Mouse (Mus musculus) c-Kit-positive CD71-positive TER-119-negative erythroid progenitor cells, embryonic 14.5 days (primary cell): ENCODE measurements around the gene Lig1.
"Not testable (repeated sequence)": the region's sequence is repeated elsewhere in the genome, so short reads cannot be mapped to it uniquely, and the experiment has no call there.

ENCODE experiments used
- DNase-seq: peaks from one replicate; pipeline ENCODE4 v3.0.0-alpha.2; 2013; ENCODE audit warnings: low read depth

Lig1 gene

GRCm38 (mm10) chr7:13277081-13277480 is at the start of gene Lig1:
Gene Lig1 (plus strand): TSS chr7:13277283.
- no peak for DNase-seq

GRCm38 (mm10) chr7:13260746-13261700 is 16.1 kb upstream of the Lig1 start:
- DNase-seq = no peak

GRCm38 (mm10) chr7:13263851-13264250 is 13.2 kb upstream of the Lig1 start:
- no peak for DNase-seq

DNA sequence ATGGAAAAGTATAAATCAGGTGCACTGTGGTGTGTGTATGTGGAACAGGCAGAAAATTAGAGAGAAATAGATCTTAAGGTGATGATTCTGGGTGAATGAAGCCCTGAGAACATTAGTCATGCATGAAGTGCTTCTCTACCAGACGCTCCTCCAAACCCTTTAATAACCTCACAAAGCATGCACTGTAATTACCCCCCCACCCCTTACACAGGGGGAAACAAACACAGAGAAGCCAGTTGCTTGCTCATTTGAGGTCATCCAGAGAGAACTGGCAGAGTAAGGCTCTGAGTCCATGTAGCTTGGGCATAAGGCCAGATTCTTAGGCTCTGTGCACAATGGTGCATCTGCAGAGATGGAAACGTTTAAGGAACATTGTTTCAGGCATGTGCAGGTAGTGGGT is 12.7 kb upstream of the Lig1 start:
- no peak for DNase-seq

GRCm38 (mm10) chr7:13268749-13269260 is 8.3 kb upstream of the Lig1 start:
- no peak for DNase-seq

DNA sequence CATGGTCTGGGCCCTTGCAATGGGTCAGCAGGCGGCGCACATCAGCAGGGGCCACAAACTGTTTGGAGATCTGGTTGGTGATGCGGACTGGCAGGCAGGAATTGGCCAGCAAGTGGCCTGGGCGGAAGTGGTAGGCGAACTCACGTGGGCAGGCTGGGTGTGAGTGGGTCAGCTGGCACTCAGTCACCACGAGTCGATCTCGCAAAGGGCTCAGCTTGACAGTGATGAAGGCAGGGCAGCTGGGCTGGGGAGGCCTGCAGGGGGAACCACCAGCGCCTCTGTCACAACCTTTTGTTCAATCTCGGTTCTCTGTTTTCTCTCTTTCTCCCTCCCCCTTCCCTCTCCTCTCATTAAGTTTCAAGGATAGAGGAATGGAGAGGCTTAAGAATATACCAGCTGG is 7.7 kb upstream of the Lig1 start:
- DNase-seq = no peak

- DNase-seq = no peak
These were observed 5.4 kb upstream of the Lig1 start for GRCm38 (mm10) chr7:13271704-13272103.

- DNase-seq = no peak
These were observed 750 bp downstream of the Lig1 start for GRCm38 (mm10) chr7:13277833-13278232.

DNA sequence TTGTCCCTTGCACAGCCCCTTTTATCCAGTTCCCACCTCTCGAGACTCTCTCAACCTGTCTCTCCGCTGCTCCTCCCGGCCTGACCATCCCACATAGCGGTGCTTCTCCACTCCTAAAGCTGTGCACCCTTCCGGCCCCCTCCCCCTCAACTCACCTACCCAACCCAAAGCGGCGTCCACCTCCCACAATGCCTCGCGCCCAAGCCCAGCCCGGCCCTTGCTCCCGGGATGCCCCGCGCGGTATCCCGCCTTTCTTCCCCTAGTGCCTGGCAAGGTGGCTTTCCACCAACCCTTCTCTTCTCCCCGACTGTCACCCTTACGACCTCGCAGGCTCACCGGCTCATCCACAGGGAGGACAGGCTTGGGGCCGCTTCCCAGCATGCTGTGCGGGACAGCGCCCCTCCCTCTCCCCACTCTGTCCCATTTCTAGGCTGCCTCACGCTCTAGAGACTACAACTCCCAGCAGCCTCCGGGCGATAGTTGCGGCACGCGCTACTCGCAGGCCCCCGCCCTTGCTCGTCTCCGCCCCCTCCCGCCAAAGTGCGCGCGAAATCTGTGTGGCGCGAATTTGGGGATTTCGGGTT is 1.3 kb downstream of the Lig1 start, which contains the start of gene Zswim9:
Gene Zswim9, minus strand, starts transcription at position 414 of the 584 bp plus-strand sequence.
- DNase-seq = peak; percentile 86

DNA sequence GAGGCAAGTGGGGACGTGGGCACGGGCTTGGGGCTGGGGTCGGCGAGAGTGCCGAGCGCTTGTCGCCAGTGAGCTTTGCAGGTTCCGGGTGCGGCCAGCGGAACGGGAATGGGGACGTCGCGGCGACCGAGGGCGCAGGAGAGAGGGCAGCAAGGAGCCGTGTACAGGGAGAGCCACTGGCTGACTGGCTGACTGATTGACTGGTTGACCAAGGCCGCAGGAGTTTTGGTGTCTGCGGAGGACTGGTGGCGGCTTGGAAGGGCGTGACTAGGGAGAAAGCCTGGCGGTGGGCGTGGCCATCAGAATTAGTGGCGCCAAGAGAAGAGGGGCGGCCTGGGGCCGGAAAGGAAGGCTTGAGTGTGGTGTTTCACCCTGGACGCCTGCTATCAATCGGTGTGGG is 1.9 kb downstream of the Lig1 start:
- not testable (repeated sequence) for DNase-seq

DNA sequence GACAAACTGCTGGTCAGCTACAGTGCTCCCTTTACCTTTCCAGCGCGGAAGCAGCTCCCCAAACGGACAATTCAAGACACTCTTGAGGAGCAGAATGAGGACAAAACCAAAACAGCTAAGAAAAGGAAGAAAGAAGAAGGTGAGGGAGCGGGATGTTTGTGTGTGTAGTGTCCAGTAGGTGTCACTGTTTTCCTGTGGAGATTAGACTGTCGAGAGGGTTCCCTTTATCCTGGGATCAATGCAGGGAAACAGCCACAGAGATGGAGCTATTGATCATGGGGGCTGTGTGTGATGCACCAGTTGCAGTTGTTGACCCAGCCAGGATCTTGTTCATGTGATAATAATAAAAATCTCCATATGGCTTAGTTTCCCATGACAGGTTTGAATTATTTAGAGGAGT is 11.5 kb downstream of the Lig1 start:
- DNase-seq = no peak

DNA sequence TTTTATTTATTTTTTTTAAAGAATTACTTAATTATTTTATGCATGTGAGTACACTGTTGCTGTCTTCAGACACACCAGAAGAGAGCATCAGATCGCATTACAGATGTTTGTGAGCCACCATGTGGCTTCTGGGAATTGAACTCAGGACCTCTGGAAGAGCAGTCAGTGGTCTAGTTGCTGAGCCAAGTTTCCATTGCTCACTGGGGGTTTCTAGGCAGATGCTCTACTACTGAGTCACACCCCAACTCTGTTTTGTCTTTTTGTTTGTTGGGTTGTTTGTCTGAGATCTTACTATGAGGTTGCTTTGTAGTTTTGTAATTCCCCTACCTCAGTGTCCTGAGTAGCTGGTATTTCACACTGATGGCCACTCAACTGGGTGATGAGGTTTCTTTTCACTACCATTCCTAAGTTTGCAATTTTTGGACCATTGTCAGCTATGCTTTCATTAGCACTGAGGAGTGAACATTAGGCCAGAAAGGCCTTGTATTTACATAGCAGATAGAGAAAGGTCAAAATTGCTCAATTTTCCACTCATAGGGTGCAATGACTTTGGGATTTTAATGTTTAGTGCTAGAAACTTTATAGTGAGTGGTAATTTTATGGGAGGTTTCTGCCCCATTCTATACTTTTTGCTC is 13.1 kb downstream of the Lig1 start:
- DNase-seq = no peak

DNA sequence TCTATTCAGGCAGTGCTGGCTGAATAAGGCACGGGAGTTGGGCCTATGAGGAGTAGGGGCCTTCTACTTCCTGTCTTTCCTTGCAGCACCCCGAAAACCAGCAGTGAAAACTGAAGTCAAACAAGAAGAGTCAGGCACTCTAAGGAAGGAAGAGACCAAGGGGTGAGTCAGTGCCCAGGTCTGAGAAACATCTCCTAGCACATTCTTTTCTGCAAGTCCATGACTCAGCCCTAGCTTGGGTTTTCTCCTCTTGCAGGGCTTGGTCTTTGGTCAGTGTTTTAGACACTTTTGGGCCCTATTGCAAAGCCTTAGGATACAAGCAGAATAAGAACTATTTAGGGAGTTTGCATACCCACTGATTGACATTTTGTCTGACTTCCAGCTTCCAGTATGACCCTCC is 14.3 kb downstream of the Lig1 start:
- no peak for DNase-seq

DNA sequence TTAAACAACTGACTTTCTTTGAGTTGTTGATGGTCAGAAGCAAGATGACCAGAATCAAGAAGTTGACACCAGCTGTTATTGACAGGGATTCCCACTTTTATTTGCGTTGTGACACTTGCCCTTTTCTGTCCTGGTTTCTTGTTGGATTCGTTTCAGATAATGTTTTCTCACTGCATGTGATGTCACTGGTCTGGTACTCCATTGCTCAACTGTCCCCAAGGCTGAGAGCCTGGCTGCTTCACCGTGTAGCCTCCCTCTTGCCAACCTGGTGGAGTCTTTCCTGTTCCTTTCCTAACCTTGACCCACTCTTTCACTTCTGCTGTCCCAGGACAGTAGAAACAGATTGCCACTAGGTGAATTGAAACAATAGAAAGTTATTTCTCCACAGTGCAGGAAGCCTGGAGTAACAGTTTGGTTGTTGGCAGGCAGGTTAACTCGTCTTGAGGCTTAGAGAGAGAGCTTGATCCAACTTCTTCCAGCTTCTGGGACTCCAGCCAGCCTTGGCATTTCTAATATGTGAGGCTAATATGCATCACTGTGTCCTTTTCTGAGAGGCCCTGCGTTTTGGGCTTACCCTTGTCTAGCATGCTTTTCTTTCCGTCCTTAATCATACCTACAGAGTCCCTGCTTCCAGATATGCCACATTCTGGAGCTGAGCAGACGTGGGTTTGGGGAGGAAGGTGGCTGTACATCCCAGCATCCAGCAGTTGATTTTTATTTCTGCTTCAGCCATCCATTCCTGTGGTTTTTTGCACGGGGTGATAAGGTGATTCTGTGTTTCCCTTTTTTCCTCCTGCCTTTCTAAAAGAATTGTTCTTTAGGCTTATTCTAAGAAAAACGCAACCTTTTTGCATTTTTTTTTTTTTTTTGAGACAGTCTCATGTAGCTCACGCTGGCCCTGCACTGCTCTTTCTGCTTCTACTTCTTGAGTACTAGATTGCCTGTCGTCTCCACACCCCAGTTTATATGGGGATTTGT is 17.1 kb downstream of the Lig1 start:
- DNase-seq = no peak

DNA sequence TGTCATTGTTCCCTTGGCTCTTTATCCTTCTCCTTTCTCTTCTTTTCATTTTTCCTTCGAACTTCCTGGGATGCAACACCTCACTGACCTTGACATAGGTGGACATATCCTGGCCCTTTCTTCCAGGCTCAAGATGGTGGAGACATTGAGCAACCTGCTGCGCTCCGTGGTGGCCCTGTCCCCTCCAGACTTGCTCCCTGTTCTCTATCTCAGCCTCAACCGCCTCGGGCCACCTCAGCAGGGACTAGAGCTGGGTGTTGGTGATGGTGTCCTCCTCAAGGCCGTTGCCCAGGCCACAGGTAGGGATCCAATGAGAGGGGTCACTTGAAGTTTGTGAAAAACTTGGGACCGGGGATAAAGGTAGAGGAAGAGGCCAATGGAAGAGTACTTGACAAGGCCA is 18.2 kb downstream of the Lig1 start:
- no peak for DNase-seq

- no peak for DNase-seq
These were observed 20.6 kb downstream of the Lig1 start for GRCm38 (mm10) chr7:13297636-13298035.

- DNase-seq = no peak
These were observed 21.7 kb downstream of the Lig1 start for GRCm38 (mm10) chr7:13298821-13299220.

- no peak for DNase-seq
These were observed 24.6 kb downstream of the Lig1 start for GRCm38 (mm10) chr7:13301643-13302042.

DNA sequence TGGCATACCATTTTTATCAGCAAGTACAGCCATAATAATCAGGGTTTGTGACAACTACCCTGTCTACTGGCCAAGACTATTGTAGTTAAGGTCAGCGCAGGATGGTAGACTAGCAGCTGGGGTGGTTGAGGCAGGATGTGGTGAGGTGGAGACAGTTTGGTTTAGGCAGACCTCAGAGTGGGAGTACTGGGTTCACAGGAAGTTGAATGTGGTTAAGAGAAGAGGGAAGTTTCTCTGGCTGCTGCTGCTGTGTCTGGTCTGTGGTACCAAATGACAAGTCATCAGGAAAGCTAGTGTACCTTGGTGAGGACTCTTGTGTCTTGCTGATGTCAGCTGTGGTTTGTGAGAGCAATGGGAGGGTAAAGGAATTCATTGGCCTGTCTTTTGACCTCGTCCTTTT is 25.7 kb downstream of the Lig1 start:
- DNase-seq = no peak

- DNase-seq = no peak
These were observed 26.3 kb downstream of the Lig1 start for GRCm38 (mm10) chr7:13303372-13303771.

DNA sequence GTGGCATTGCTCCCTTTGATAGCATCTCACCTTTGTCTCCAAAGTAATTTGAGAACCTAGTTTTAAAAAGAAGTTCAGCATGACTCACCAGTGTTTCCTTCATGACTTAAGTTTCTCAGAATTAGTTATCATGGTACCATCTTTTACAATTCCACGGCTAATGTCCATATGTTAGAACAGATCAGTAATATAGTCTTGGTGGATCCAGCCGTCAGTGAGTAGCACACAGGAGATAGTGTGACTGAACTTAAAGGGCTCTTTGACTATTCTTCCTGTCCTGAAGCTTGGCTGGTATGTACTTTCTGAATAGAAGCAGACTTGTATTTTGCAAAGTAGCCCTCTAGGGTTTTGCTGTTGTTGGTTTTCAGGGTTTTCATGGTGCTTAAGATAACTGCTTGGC is 32.3 kb downstream of the Lig1 start:
- peak; percentile 58 for DNase-seq
